Mouse (Mus musculus): Measurements from ENCODE around the gene Zbed5.

DNA sequence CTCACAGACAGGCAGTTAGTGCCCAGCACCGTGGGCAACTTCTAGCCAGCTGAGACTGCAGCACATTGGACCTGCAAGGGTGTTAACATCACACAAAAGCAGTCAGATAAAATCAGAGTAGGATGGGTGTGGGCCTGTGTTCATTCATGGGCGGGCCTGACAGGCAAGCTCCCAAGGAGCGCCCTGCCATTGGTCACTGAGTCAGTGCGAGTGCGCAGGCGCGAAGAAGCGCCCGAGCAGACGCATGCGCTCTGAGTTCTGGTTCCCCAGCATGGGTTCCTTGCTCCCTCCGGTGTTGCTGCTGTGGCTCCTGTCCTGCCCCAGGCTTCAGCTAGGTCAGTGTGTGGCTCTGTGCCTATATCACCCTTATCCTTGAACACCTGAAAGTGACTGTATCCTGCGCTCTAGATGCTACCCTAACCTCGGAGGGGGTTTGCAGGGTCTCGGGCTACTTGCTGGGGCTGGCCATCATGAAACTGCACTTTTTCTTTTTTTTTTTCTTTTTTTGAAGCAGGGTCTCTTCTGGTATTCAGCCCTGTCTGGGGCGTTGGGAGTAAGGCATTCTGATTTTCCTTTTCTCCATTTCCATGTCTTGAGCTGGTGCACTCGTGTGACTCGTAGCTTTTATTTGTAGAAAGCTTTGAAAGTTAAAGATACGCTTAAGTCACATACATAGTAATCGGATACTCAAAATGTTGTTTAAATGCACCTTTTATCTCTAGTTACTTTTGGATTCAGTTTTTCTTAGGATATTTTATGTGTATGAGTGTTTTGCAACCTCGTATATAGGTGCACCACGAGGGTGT is 48.6 kb upstream of the Zbed5 start, which contains the start of gene Sumf2:
- no peak for TF ChIP-seq EP300 (IDR thresholded peaks at IDR 0.05; ENCODE audit: low read depth)
- no peak for TF ChIP-seq CTCF (IDR thresholded peaks at IDR 0.05; ENCODE audit: low read depth)
